Comparison of ENCODE assay signal across 7 mouse cellular contexts in genomic region chr4:59323231-59323651, GRCm38 (mm10).
DNase-seq lines count a peak whose midpoint lies in the region; ATAC-seq and TF ChIP-seq lines count a peak whose summit lies in the region.

No protein-coding gene starts in this region.

- no peak for TF ChIP-seq CTCF in stomach, postnatal 0 days (IDR thresholded peaks at IDR 0.05; ENCODE audit: low read depth)
- TF ChIP-seq CTCF in layer of hippocampus, adult 2 months (conservative IDR thresholded peaks at IDR 0.05), result no peak

- 27% methylated on average over 7 of the region's 7 CpGs for WGBS in heart, embryonic 13.5 days
- 28% methylated on average over 7 of the region's 7 CpGs for WGBS in heart, embryonic 11.5 days (ENCODE audit: insufficient replicate concordance)
- 29% methylated on average over 7 of the region's 7 CpGs for WGBS in stomach, embryonic 15.5 days
- 18% methylated on average over 7 of the region's 7 CpGs for WGBS in stomach, postnatal 0 days
- 16% methylated on average over 7 of the region's 7 CpGs for whole genome bisulfite sequencing in embryonic facial prominence, embryonic 15.5 days

- no peaks in the 10 kb centered on the region for H3K9me3 ChIP-seq in heart, embryonic 13.5 days
- H3K9me3 ChIP-seq in heart, embryonic 11.5 days (replicated peaks; ENCODE audit: control insufficient read depth, low read length), result no peaks in the 10 kb centered on the region
- H3K9me3 ChIP-seq in stomach, embryonic 15.5 days, result no peaks in the 10 kb centered on the region
- H3K9me3 ChIP-seq in stomach, postnatal 0 days (ENCODE audit: control insufficient read depth, low read length), result no peaks in the 10 kb centered on the region
- H3K9me3 ChIP-seq in embryonic facial prominence, embryonic 15.5 days (replicated peaks), result no peaks in the 10 kb centered on the region

- TF ChIP-seq EP300 in stomach, postnatal 0 days (optimal IDR thresholded peaks at IDR 0.05), result no peak

- H3K4me2 ChIP-seq in heart, embryonic 13.5 days, result no peak overlapping the region
- H3K4me2 ChIP-seq in heart, embryonic 11.5 days, result no peak overlapping the region
- no peak overlapping the region for H3K4me2 ChIP-seq in stomach, embryonic 15.5 days
- H3K4me2 ChIP-seq in stomach, postnatal 0 days (replicated peaks; ENCODE audit: low read depth), result no peak overlapping the region
- no peak overlapping the region for H3K4me2 ChIP-seq in embryonic facial prominence, embryonic 15.5 days (replicated peaks)

- ATAC-seq in heart, embryonic 13.5 days (ENCODE audit: extremely low read depth, insufficient number of reproducible peaks, low FRiP score, low TSS enrichment), result no peak
- no peak for ATAC-seq in heart, embryonic 11.5 days (replicated peaks; ENCODE audit: insufficient number of reproducible peaks, low FRiP score, low TSS enrichment)
- peak; percentile 17; the same call in 1 of the 2 replicates for ATAC-seq in stomach, embryonic 15.5 days (ENCODE audit: insufficient read depth, low FRiP score, low read depth)
- no peak for ATAC-seq in stomach, postnatal 0 days (ENCODE audit: low FRiP score, low TSS enrichment)
- no peak for ATAC-seq in embryonic facial prominence, embryonic 15.5 days (ENCODE audit: insufficient number of reproducible peaks, low FRiP score, low TSS enrichment, low read depth)

- H3K36me3 ChIP-seq in heart, embryonic 13.5 days, result no peaks in the 10 kb centered on the region
- H3K36me3 ChIP-seq in heart, embryonic 11.5 days (ENCODE audit: control insufficient read depth, insufficient read depth, low read length), result no peaks in the 10 kb centered on the region
- H3K36me3 ChIP-seq in stomach, embryonic 15.5 days, result no peaks in the 10 kb centered on the region
- H3K36me3 ChIP-seq in stomach, postnatal 0 days (ENCODE audit: control insufficient read depth, insufficient read depth, low read length), result no peaks in the 10 kb centered on the region
- no peaks in the 10 kb centered on the region for H3K36me3 ChIP-seq in embryonic facial prominence, embryonic 15.5 days

- H3K4me3 ChIP-seq in heart, embryonic 13.5 days, result no peak overlapping the region
- no peak overlapping the region for H3K4me3 ChIP-seq in heart, embryonic 11.5 days (ENCODE audit: low read depth, low read length)
- no peak overlapping the region for H3K4me3 ChIP-seq in stomach, embryonic 15.5 days (replicated peaks)
- no peak overlapping the region for H3K4me3 ChIP-seq in stomach, postnatal 0 days (ENCODE audit: low read depth, low read length)
- H3K4me3 ChIP-seq in embryonic facial prominence, embryonic 15.5 days (replicated peaks), result no peak overlapping the region
- H3K4me3 ChIP-seq in layer of hippocampus, adult 2 months, result no peak overlapping the region

- H3K4me1 ChIP-seq in heart, embryonic 13.5 days, result peaks cover 33% of the 10 kb centered on the region
- peaks cover 9% of the 10 kb centered on the region; the same call in 1 of the 2 replicates for H3K4me1 ChIP-seq in heart, embryonic 11.5 days (ENCODE audit: control insufficient read depth, insufficient read depth, low read length)
- peaks cover 15% of the 10 kb centered on the region for H3K4me1 ChIP-seq in stomach, embryonic 15.5 days
- H3K4me1 ChIP-seq in stomach, postnatal 0 days (replicated peaks; ENCODE audit: control insufficient read depth, insufficient read depth), result no peaks in the 10 kb centered on the region
- peaks cover 21% of the 10 kb centered on the region for H3K4me1 ChIP-seq in embryonic facial prominence, embryonic 15.5 days

- no peak overlapping the region for H3K9ac ChIP-seq in heart, embryonic 13.5 days
- no peak overlapping the region for H3K9ac ChIP-seq in heart, embryonic 11.5 days (ENCODE audit: low read depth, low read length)
- no peak overlapping the region for H3K9ac ChIP-seq in stomach, embryonic 15.5 days
- no peak overlapping the region for H3K9ac ChIP-seq in stomach, postnatal 0 days (ENCODE audit: low read length)
- H3K9ac ChIP-seq in embryonic facial prominence, embryonic 15.5 days, result no peak overlapping the region

- no peak for DNase-seq in stomach, postnatal 0 days (ENCODE audit: low spot score)
- DNase-seq in yolk sac, embryonic 10.5 days (ENCODE audit: low spot score), result peak; percentile 56
- no peak for DNase-seq in layer of hippocampus, adult 2 months (ENCODE audit: low spot score in 2 of 2)

- no peaks in the 10 kb centered on the region for H3K27me3 ChIP-seq in heart, embryonic 13.5 days (replicated peaks)
- H3K27me3 ChIP-seq in heart, embryonic 11.5 days (ENCODE audit: control insufficient read depth, insufficient read depth, low read length), result no peaks in the 10 kb centered on the region
- no peaks in the 10 kb centered on the region for H3K27me3 ChIP-seq in stomach, embryonic 15.5 days (replicated peaks)
- no peaks in the 10 kb centered on the region for H3K27me3 ChIP-seq in stomach, postnatal 0 days (ENCODE audit: control insufficient read depth, insufficient read depth, low read length)
- H3K27me3 ChIP-seq in embryonic facial prominence, embryonic 15.5 days, result no peaks in the 10 kb centered on the region

- peak overlapping the region; percentile 48 for H3K27ac ChIP-seq in heart, embryonic 13.5 days (replicated peaks)
- H3K27ac ChIP-seq in heart, embryonic 11.5 days (ENCODE audit: low read depth, low read length), result no peak overlapping the region
- H3K27ac ChIP-seq in stomach, embryonic 15.5 days, result peak overlapping the region; percentile 49; the same call in 1 of the 2 replicates
- H3K27ac ChIP-seq in stomach, postnatal 0 days (replicated peaks), result no peak overlapping the region
- H3K27ac ChIP-seq in embryonic facial prominence, embryonic 15.5 days (replicated peaks), result peak overlapping the region; percentile 44
- no peak overlapping the region for H3K27ac ChIP-seq in layer of hippocampus, adult 2 months

Comparison
In these comparisons a context has a peak if more than half of its experiments do, and no peak if none do; other contexts are left out.
1. H3K27ac ChIP-seq: peak in heart, embryonic 13.5 days (single experiment), stomach, embryonic 15.5 days (single experiment) and embryonic facial prominence, embryonic 15.5 days (single experiment); none in heart, embryonic 11.5 days (single experiment), stomach, postnatal 0 days (single experiment) and layer of hippocampus, adult 2 months (single experiment).